ENCODE assay signal across 9 mouse cellular contexts in the genomic region with DNA sequence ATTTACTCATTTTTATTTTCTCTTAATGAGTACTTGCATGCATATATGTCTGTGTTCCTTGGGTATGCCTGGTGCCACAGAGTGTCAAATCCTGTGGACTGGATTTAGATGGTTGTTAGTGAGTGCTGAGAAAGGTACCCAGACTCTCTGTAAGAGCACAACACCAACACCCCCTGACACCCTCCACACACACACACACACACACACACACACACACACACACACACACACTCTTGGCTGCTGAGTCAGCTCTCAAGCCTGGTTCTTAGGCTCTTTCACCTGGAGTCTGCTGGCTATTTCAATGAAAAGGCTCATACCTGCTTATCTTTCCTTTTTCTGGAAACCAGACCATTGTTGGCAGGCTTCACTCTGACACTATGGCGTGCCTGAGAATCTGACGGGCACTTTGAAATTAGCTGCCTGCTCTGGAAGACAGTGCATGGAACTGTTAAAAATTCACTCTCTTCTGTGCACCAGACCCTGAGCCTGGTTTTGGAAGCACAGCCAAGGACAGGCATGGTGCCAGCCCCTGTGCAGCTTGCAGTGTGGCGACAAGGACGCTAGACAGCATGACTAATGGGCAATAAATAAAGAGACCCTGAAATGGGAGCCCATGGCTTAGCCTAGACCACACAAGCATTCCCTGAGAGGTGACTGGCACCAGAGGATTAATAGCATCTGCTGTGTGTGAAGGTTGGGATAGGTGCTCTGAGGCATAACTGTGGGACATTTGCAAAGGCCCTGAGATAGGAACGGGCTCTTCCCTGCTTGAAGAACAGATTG. TPM values are rescaled to one million over a fixed set of nuclear protein-coding genes. Genes with fewer than 3 reads are reported as not detected.
DNase-seq lines count a peak whose midpoint lies in the region; ATAC-seq lines count a peak whose summit lies in the region.
"Had no signal": no experiment of that assay in that cellular context is flagged by ENCODE, and none has a peak within 500 bp of the region (broad histone marks: within the 10 kb centered on the region; RNA-seq: fewer than 3 reads in every experiment).

No protein-coding gene starts in this region.

- no peaks in the 10 kb centered on the region for H3K27me3 ChIP-seq in kidney, embryonic 16.5 days (ENCODE audit: insufficient read depth, low read length)
- no peaks in the 10 kb centered on the region for H3K27me3 ChIP-seq in midbrain, embryonic 13.5 days

- H3K9me3 ChIP-seq in kidney, embryonic 16.5 days (ENCODE audit: low read length): no peaks in the 10 kb centered on the region
- no peaks in the 10 kb centered on the region for H3K9me3 ChIP-seq in midbrain, embryonic 13.5 days

- no peaks in the 10 kb centered on the region for H3K36me3 ChIP-seq in kidney, embryonic 16.5 days (ENCODE audit: insufficient read depth, low read length)
- no peaks in the 10 kb centered on the region for H3K36me3 ChIP-seq in midbrain, embryonic 13.5 days

- DNase-seq in frontal cortex, postnatal 10 days (ENCODE audit: low spot score in 2 of 2): peak; percentile 51 to 59
- DNase-seq in adrenal gland, adult 2 months: peak; percentile 91
- DNase-seq in frontal cortex, postnatal 14 days (ENCODE audit: low spot score in 2 of 2): peak; percentile 32 to 56
- no peak for DNase-seq in retina, postnatal 1 day
- DNase-seq in urinary bladder, adult 2 months (ENCODE audit: low spot score): no peak

- ATAC-seq in frontal cortex, adult (ENCODE audit: low TSS enrichment): no peak
- ATAC-seq in kidney, embryonic 16.5 days (ENCODE audit: low FRiP score, low TSS enrichment): peak; percentile 91
- peak; percentile 93 for ATAC-seq in midbrain, embryonic 13.5 days

- 17% methylated on average over 5 of the region's 5 CpGs for WGBS in kidney, embryonic 16.5 days
- WGBS in midbrain, embryonic 13.5 days: 47% methylated on average over 5 of the region's 5 CpGs

- no peak overlapping the region for H3K27ac ChIP-seq in kidney, embryonic 16.5 days (ENCODE audit: low read length)
- no peak overlapping the region for H3K27ac ChIP-seq in midbrain, embryonic 13.5 days

- no peak overlapping the region for H3K9ac ChIP-seq in kidney, embryonic 16.5 days (replicated peaks; ENCODE audit: low read length)
- no peak overlapping the region; the same call in 1 of the 2 replicates for H3K9ac ChIP-seq in midbrain, embryonic 13.5 days (replicated peaks)

- H3K4me1 ChIP-seq in kidney, embryonic 16.5 days (ENCODE audit: insufficient read depth, low read length): peaks cover 13% of the 10 kb centered on the region
- peaks cover 11% of the 10 kb centered on the region for H3K4me1 ChIP-seq in midbrain, embryonic 13.5 days (replicated peaks)

- H3K4me2 ChIP-seq in kidney, embryonic 16.5 days (replicated peaks; ENCODE audit: low read depth, low read length): no peak overlapping the region
- H3K4me2 ChIP-seq in midbrain, embryonic 13.5 days (replicated peaks): no peak overlapping the region

- H3K4me3 ChIP-seq in kidney, embryonic 16.5 days (ENCODE audit: low read length): no peak overlapping the region
- no peak overlapping the region for H3K4me3 ChIP-seq in midbrain, embryonic 13.5 days (replicated peaks)

RNA-seq across cellular contexts. Expression of a gene that starts 49.2 kb away (rescaled TPM):
- 10 to 100 TPM; 15.8 to 20.7 TPM for total RNA-seq in adrenal gland, adult 2 months (2021)
- 13.1 and 15.2 TPM in 2 replicates for polyA plus RNA-seq in adrenal gland, adult 2 months (2012; rRNA removed)
- 30.9 and 32.8 TPM in 2 replicates for polyA plus RNA-seq in kidney, embryonic 16.5 days (2015; fragmentation: Nextera tagmentation; extraction: Ambion mirVana)
- 5.7 and 6.8 TPM in 2 replicates for polyA plus RNA-seq in midbrain, embryonic 13.5 days (2015; fragmentation: Nextera tagmentation; extraction: Ambion mirVana)
- polyA plus RNA-seq in urinary bladder, adult 2 months (2012; rRNA removed): 65.5 and 74.0 TPM in 2 replicates
- total RNA-seq: common myeloid progenitor, adult 5-6 weeks had no signal

Comparison
In these comparisons a context has a peak if more than half of its experiments do, and no peak if none do; other contexts are left out.
1. DNase-seq: peak in frontal cortex, postnatal 10 days (2 of 2), adrenal gland, adult 2 months (single experiment) and frontal cortex, postnatal 14 days (2 of 2); none in retina, postnatal 1 day (single experiment) and urinary bladder, adult 2 months (single experiment).